Mouse (Mus musculus): Measurements from ENCODE around the gene Olfr866.

Olfr866 gene

DNA sequence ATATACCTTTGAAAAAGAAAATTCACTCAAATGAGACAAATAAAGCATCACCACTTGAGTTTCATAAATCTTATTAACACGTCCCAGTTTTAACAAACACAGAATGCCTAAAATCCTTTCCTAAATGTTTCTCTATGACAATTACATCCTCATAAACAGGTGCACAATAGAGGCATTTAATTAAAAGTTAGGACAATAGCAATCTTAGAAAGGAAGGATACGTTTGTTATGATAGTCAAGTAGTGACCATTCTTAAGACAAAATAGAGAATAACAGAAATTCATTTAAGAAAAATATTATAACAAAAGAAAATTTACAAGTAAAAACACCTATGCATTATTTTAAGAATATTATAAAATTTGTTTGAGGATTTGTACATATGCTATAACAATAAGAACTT, at the start of gene Olfr866:
Olfr866 (minus strand) TSS at position 101 of the 400 bp plus-strand sequence.
- H3K36me3 ChIP-seq (ENCODE audit: control insufficient read depth, insufficient read depth, low read length, poor library complexity, severe bottlenecking), result no peaks in the 10 kb centered on the region
- H3K27me3 ChIP-seq (ENCODE audit: control insufficient read depth, insufficient read depth, low read length, poor library complexity, severe bottlenecking), result no peaks in the 10 kb centered on the region
- no peak for DNase-seq (ENCODE audit: low read depth, low spot score)

DNA sequence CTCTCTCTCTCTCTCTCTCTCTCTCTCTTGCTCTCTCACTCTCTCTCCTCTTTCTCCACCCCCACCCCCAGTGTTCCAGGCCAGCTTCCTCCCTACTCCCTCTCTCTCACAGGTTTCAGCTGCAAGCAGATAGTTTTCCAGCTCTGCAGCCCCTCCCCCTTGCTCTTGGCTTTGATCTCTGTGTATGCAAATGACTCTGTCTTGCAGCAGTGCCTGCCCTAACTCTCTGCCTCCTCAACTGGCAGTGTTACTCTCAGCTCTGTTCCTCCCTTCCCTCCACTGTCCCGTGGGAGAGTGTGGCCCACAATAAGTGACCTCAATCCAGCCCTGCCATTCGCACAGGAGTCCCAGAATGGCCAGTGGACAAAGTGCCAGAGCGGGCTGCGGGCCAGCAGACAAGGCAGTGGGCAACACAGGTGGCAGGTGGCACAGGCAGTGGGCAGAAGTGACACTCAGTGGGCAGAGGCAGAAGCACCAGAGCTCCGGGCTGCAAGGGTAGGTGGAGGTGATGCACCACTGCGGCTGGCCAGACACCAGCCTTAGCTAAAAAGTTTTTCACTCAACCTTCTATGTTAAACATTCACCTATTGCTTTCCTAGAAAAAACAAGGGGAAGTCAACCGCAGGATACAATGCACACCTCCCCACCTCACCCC, 45.8 kb upstream of the Olfr866 start:
- no peaks in the 10 kb centered on the region for H3K36me3 ChIP-seq (ENCODE audit: control insufficient read depth, insufficient read depth, low read length, poor library complexity, severe bottlenecking)
- H3K27me3 ChIP-seq (ENCODE audit: control insufficient read depth, insufficient read depth, low read length, poor library complexity, severe bottlenecking), result no peaks in the 10 kb centered on the region
- DNase-seq (ENCODE audit: low read depth, low spot score), result no peak

DNA sequence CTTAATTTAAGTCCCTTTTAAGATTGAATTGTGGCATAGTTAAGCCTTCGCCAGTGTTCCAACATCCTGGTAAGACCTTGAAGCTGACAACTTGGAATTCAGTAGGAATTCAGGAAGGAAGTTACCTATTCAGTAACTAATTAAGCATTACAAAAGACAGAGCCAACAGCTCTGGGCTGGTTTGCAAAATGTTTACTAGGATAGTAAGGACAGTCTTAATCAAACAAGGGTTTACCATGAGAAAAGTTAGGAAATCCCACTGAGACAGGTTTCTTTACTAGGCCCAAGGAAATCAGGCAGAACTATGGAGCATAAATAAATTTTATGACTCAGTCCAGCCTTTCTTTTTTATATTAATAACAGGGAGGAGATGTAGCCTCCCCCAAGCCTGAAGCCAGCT, 43.5 kb upstream of the Olfr866 start:
- Histone ChIP-seq H3K36me3 (ENCODE audit: control insufficient read depth, insufficient read depth, low read length, poor library complexity, severe bottlenecking) (no peaks in the 10 kb centered on the region), H3K27me3 (ENCODE audit: control insufficient read depth, insufficient read depth, low read length, poor library complexity, severe bottlenecking) (no peaks in the 10 kb centered on the region)
- no peak for DNase-seq (ENCODE audit: low read depth, low spot score)

DNA sequence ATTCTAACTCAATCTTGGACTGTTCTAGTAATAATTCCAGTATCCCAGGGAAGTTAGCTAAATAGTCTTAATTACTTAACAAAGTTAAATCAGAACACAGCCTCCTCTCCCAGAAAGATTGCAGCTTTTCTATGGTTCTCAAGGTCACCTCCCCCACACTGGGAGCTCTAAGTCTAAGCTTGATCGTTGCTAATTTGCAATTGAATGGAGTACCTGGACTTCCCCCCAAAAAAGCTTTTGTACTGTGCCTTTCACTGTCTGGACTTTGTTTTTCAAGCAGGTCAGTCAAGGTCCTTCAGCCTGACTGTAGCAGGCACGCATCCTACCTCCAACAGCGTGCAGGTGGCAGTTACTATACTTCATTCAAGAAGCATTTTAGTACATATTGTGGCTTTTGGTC, 42.4 kb upstream of the Olfr866 start:
- no peak for DNase-seq (ENCODE audit: low read depth, low spot score)

DNA sequence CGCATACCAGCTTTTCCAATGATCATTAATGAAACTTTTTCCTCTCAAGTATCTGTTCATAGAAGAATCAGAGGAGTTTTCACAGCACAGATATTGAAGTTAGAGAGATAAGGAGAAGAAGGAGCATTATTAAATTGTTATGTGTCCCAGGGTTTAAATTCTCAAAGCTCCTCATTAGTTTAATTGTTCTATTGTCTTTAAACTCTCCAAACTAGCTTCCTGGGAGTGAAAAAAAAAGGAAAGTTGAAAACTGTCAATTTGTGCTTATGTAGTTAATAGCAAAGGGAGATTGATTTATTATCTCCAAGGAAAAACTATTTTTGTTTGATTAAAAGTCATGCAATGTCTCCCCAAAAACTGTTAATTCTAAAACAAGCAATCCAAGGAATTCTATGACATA, 29.6 kb upstream of the Olfr866 start, which contains the start of gene Olfr867:
Olfr867 (minus strand) TSS at position 101 of the 400 bp plus-strand sequence.
- no peaks in the 10 kb centered on the region for H3K27me3 ChIP-seq (ENCODE audit: control insufficient read depth, insufficient read depth, low read length, poor library complexity, severe bottlenecking)
- no peaks in the 10 kb centered on the region for H3K36me3 ChIP-seq (ENCODE audit: control insufficient read depth, insufficient read depth, low read length, poor library complexity, severe bottlenecking)
- DNase-seq (ENCODE audit: low read depth, low spot score), result no peak

More for the DNA sequence above, 42.4 kb upstream of the Olfr866 start:
- Histone ChIP-seq H3K27me3 (ENCODE audit: control insufficient read depth, insufficient read depth, low read length, poor library complexity, severe bottlenecking) (no peaks in the 10 kb centered on the region), H3K36me3 (ENCODE audit: control insufficient read depth, insufficient read depth, low read length, poor library complexity, severe bottlenecking) (no peaks in the 10 kb centered on the region)

DNA sequence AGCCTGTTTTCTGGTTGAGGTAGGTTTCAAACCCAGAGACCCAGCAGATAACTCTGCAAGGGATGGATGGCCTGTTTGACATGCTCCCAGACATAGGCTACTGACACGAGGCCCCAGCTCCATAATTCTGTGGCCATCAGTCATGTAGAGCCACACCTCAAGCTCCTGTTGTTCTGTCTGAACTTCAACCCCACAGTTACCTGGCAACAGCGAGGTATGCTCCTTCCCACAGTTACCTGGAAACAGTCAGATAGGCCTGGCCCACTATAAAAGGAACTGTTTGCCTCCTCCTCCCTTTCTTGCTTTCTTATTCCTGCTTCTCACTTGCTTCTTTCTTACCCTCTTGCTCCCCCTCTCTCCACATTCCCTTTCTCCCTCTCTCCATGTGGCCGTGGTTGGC, 20.1 kb upstream of the Olfr866 start:
- H3K36me3 ChIP-seq (ENCODE audit: control insufficient read depth, insufficient read depth, low read length, poor library complexity, severe bottlenecking), result no peaks in the 10 kb centered on the region

More for the DNA sequence above, 20.1 kb upstream of the Olfr866 start:
- DNase-seq (ENCODE audit: low read depth, low spot score), result no peak
- no peaks in the 10 kb centered on the region for H3K27me3 ChIP-seq (ENCODE audit: control insufficient read depth, insufficient read depth, low read length, poor library complexity, severe bottlenecking)
